In the genomic region with DNA sequence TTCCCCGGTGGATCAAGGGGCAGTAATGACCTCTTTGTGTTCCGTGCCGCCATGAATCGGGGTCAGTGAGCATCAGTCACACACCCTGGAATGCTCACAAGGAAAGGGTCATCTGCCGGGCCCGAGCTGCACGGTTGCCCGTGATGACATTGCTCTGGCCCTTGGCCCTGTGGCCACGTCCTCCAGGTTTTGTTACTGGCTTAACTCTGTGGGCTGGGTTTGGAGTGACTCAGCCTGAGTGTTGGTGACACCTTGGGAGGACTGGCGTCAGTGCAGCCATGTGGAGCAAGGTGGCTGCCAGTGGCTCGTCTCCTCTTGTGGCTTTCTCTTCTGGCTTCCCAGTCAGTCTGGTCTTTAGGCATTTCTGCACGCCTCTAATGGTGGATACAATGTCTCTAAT, we compare ENCODE assay signal across 10 mouse cellular contexts. TPM values are rescaled to one million over a fixed set of nuclear protein-coding genes. Genes with fewer than 3 reads are reported as not detected.
DNase-seq lines count a peak whose midpoint lies in the region; ATAC-seq lines count a peak whose summit lies in the region.
"Had no signal": no experiment of that assay in that cellular context is flagged by ENCODE, and none has a peak within 500 bp of the region (broad histone marks: within the 10 kb centered on the region; RNA-seq: fewer than 3 reads in every experiment).

No protein-coding gene starts in this region.

- peak; percentile 50 for ATAC-seq in erythroblast, adult 5-6 weeks (replicated peaks; ENCODE audit: low FRiP score, poor library complexity, severe bottlenecking)
- ATAC-seq: lung, postnatal 0 days had no signal

- DNase-seq in gastrocnemius, adult 18-20 months (ENCODE audit: low spot score): peak; percentile 56
- DNase-seq in gastrocnemius, postnatal 10 days: no peak
- peak; percentile 43 for DNase-seq in urinary bladder, postnatal 14 days (ENCODE audit: low spot score)
- no peak for DNase-seq in urinary bladder, postnatal 10 days (ENCODE audit: low spot score)
- DNase-seq in left cerebral cortex, adult 8-10 months (ENCODE audit: low spot score in 2 of 2): no peak
- DNase-seq in right cerebral cortex, postnatal 14 days: no peak
- no peak for DNase-seq in ovary, adult 18-20 months (ENCODE audit: low spot score)
- DNase-seq: thymus, postnatal 4 days had no signal

RNA-seq across cellular contexts. Expression of a gene that starts 34.1 kb away (rescaled TPM):
- total RNA-seq in gastrocnemius, adult 18-20 months (2021): 10 to 100 TPM; 16.3 to 18.5 TPM
- total RNA-seq in gastrocnemius, postnatal 10 days (2021): 10 to 100 TPM; 15.8 to 19.4 TPM
- 6.3 and 17.7 TPM in 2 replicates for total RNA-seq in erythroblast, adult 5-6 weeks (2015; ENCODE audit: low replicate concordance)
- 5.5 and 12.5 TPM in 2 replicates for total RNA-seq in erythroblast, adult 5-6 weeks (2017; ENCODE audit: low replicate concordance)
- total RNA-seq in left cerebral cortex, adult 8-10 months (2022): 10 to 100 TPM; 25.5 to 30.3 (median 26.7) TPM

RNA-seq across cellular contexts. Expression of a gene that starts 45.0 kb away (rescaled TPM):
- total RNA-seq in gastrocnemius, adult 18-20 months (2021): 10 to 100 TPM; 38.4 to 41.3 TPM
- total RNA-seq in gastrocnemius, postnatal 10 days (2021): 10 to 100 TPM; 52.8 to 54.8 TPM
- total RNA-seq in erythroblast, adult 5-6 weeks (2015; ENCODE audit: low replicate concordance): 7.5 and 7.7 TPM in 2 replicates
- total RNA-seq in erythroblast, adult 5-6 weeks (2017; ENCODE audit: low replicate concordance): 12.1 and 18.4 TPM in 2 replicates
- total RNA-seq in left cerebral cortex, adult 8-10 months (2022): 100 to 1,000 TPM in 1 of 4 experiments, 10 to 100 TPM in 3; 86.0 to 101 (median 90.6) TPM

RNA-seq across cellular contexts. Expression of a gene that starts 52.3 kb away (rescaled TPM):
- total RNA-seq in gastrocnemius, adult 18-20 months (2021): 10 to 100 TPM; 64.7 to 69.4 TPM
- total RNA-seq in gastrocnemius, postnatal 10 days (2021): 10 to 100 TPM; 64.8 to 68.6 TPM
- total RNA-seq in erythroblast, adult 5-6 weeks (2015; ENCODE audit: low replicate concordance): 230 and 271 TPM in 2 replicates
- 407 and 551 TPM in 2 replicates for total RNA-seq in erythroblast, adult 5-6 weeks (2017; ENCODE audit: low replicate concordance)
- 10 to 100 TPM; 85.2 to 87.7 (median 87.5) TPM for total RNA-seq in left cerebral cortex, adult 8-10 months (2022)

Comparison
In these comparisons a context has a peak if more than half of its experiments do, and no peak if none do; other contexts are left out.
1. DNase-seq: peak in gastrocnemius, adult 18-20 months (single experiment) and urinary bladder, postnatal 14 days (single experiment); none in gastrocnemius, postnatal 10 days (single experiment), urinary bladder, postnatal 10 days (single experiment), left cerebral cortex, adult 8-10 months (0 of 2), right cerebral cortex, postnatal 14 days (single experiment) and ovary, adult 18-20 months (single experiment).